Mouse (Mus musculus) intestine, postnatal 0 days (tissue): ENCODE data around the gene Gng8. TPM values are rescaled to one million over a fixed set of nuclear protein-coding genes. Genes with fewer than 3 reads are reported as not detected.

Experiments
- ATAC-seq: fragments of 200-750 bp; cut with Nextera tagmentation; 2 replicates; pipeline ENCODE4 v1.8.0; 2017; ENCODE audit warnings: mild to moderate bottlenecking, moderate TSS enrichment, moderate library complexity
- H3K27ac ChIP-seq: fragments of 300-500 bp; sonication (generic); 2 replicates; pipeline ENCODE4 v1.5.1; 2014; ENCODE audit warnings: mild to moderate bottlenecking, low read depth, low read length, moderate library complexity
- H3K27me3 ChIP-seq: fragments of 300-500 bp; sonication (generic); replicated peaks from 2 replicates; pipeline ENCODE4 v1.6.1; 2014; ENCODE audit warnings: low read length, mixed read lengths; ENCODE audit not compliant: control insufficient read depth, insufficient read depth
- H3K36me3 ChIP-seq: fragments of 300-500 bp; sonication (generic); 2 replicates; pipeline ENCODE4 v1.6.1; 2014; ENCODE audit warnings: mild to moderate bottlenecking, moderate library complexity; ENCODE audit not compliant: control insufficient read depth, insufficient read depth
- H3K4me1 ChIP-seq: fragments of 300-500 bp; sonication (generic); replicated peaks from 2 replicates; pipeline ENCODE4 v1.6.1; 2014; ENCODE audit warnings: antibody characterized with exemption, low read length, mixed read lengths; ENCODE audit not compliant: control insufficient read depth, insufficient read depth
- H3K4me2 ChIP-seq: fragments of 300-500 bp; sonication (generic); replicated peaks from 2 replicates; pipeline ENCODE4 v1.6.1; 2014; ENCODE audit warnings: low read depth, mild to moderate bottlenecking, moderate library complexity
- H3K4me3 ChIP-seq: fragments of 300-500 bp; sonication (generic); 2 replicates; pipeline ENCODE4 v1.5.1; 2014; ENCODE audit warnings: low read depth, low read length
- H3K9ac ChIP-seq: fragments of 300-500 bp; sonication (generic); 2 replicates; pipeline ENCODE4 v1.6.1; 2014; ENCODE audit warnings: mild to moderate bottlenecking, low read depth, low read length
- H3K9me3 ChIP-seq: fragments of 300-500 bp; sonication (generic); 2 replicates; pipeline ENCODE4 v1.6.1; 2016; ENCODE audit warnings: mixed run types; ENCODE audit not compliant: control insufficient read depth
- CTCF ChIP-seq: sonication (generic); IDR thresholded peaks from 2 replicates; pipeline ENCODE4 v1.5.1; 2016; ENCODE audit warnings: low read depth, mild to moderate bottlenecking, control low read depth, antibody characterized with exemption, moderate library complexity
- WGBS: fragments of 180-500 bp; shearing (Covaris S2); extraction: QIAGEN DNeasy Blood & Tissue Kit; methylation state at CpG from one replicate; pipeline ENCODE4 v1.1.7; 2014; 5-methylcytosine and 5-hydroxymethylcytosine counted together
- polyA plus RNA-seq: library from polyadenylated mRNA; unstranded; fragments of >200 nt; fragmentation: Nextera tagmentation; extraction: Ambion mirVana; gene quantifications from 2 replicates; pipeline ENCODE4 v1.2.1, GENCODE M21; 2015

Gng8 gene
- polyA plus RNA-seq, 1 experiment from 2014 or later: 4.7 TPM

GRCm38 (mm10) chr7:16912360-16912759 is 20.8 kb downstream of the Gng8 start:
- TF ChIP-seq CTCF: no peak
- no peak overlapping the region for H3K4me3 ChIP-seq
- H3K9ac ChIP-seq: no peak overlapping the region
- no peaks in the 10 kb centered on the region for H3K27me3 ChIP-seq
- no peak for ATAC-seq
- no peak overlapping the region for H3K4me2 ChIP-seq
- no peaks in the 10 kb centered on the region for H3K9me3 ChIP-seq
- no peak overlapping the region for H3K27ac ChIP-seq
- WGBS: 55% methylated on average over 6 of the region's 6 CpGs
- no peaks in the 10 kb centered on the region for H3K4me1 ChIP-seq
- H3K36me3 ChIP-seq: peaks cover 31% of the 10 kb centered on the region

GRCm38 (mm10) chr7:16913806-16914452 is 22.3 kb downstream of the Gng8 start:
- H3K4me2 ChIP-seq: no peak overlapping the region
- H3K27me3 ChIP-seq: no peaks in the 10 kb centered on the region
- no peak overlapping the region for H3K27ac ChIP-seq
- H3K4me1 ChIP-seq: no peaks in the 10 kb centered on the region
- H3K9me3 ChIP-seq: no peaks in the 10 kb centered on the region
- WGBS: 30% methylated on average over 10 of the region's 10 CpGs
- no peak overlapping the region for H3K4me3 ChIP-seq
- TF ChIP-seq CTCF: peak; percentile 95
- H3K36me3 ChIP-seq: peaks cover 46% of the 10 kb centered on the region
- peak; percentile 57 for ATAC-seq
- no peak overlapping the region for H3K9ac ChIP-seq

- WGBS: 82% methylated on average over 18 of the region's 18 CpGs
Measured at GRCm38 (mm10) chr7:16914453-16915343, 23.1 kb downstream of the Gng8 start.

GRCm38 (mm10) chr7:16915461-16916340 is 24.1 kb downstream of the Gng8 start:
- ATAC-seq: no peak
- WGBS: 92% methylated on average over 32 of the region's 32 CpGs

More at GRCm38 (mm10) chr7:16914453-16915343, 23.1 kb downstream of the Gng8 start:
- no peak overlapping the region for H3K4me3 ChIP-seq
- no peaks in the 10 kb centered on the region for H3K27me3 ChIP-seq
- TF ChIP-seq CTCF: no peak
- H3K9ac ChIP-seq: no peak overlapping the region
- H3K9me3 ChIP-seq: no peaks in the 10 kb centered on the region
- no peaks in the 10 kb centered on the region for H3K4me1 ChIP-seq
- ATAC-seq: 0 out of 2 replicates have a peak, but pooled peaks have one; percentile 6
- no peak overlapping the region for H3K27ac ChIP-seq
- H3K4me2 ChIP-seq: no peak overlapping the region
- H3K36me3 ChIP-seq: peaks cover 48% of the 10 kb centered on the region

GRCm38 (mm10) chr7:16916342-16917265 is 25.0 kb downstream of the Gng8 start:
- 72% methylated on average over 30 of the region's 30 CpGs for WGBS

More at GRCm38 (mm10) chr7:16915461-16916340, 24.1 kb downstream of the Gng8 start:
- Histone ChIP-seq H3K27me3 (no peaks in the 10 kb centered on the region), H3K9me3 (no peaks in the 10 kb centered on the region), H3K4me3 (no peak overlapping the region), H3K9ac (no peak overlapping the region), H3K4me2 (no peak overlapping the region), H3K36me3 (peaks cover 48% of the 10 kb centered on the region), H3K27ac (no peak overlapping the region), H3K4me1 (peaks cover 2% of the 10 kb centered on the region; the same call in 1 of the 2 replicates)
- no peak for TF ChIP-seq CTCF

More at GRCm38 (mm10) chr7:16916342-16917265, 25.0 kb downstream of the Gng8 start:
- ATAC-seq: no peak
- Histone ChIP-seq H3K9me3 (no peaks in the 10 kb centered on the region), H3K9ac (no peak overlapping the region), H3K27ac (no peak overlapping the region), H3K4me2 (no peak overlapping the region), H3K36me3 (peaks cover 48% of the 10 kb centered on the region), H3K27me3 (no peaks in the 10 kb centered on the region), H3K4me1 (peaks cover 9% of the 10 kb centered on the region; the same call in 1 of the 2 replicates), H3K4me3 (no peak overlapping the region)
- no peak for TF ChIP-seq CTCF
